Mouse (Mus musculus) liver, embryonic 14.5 days (tissue): ENCODE measurements around the gene 5430403G16Rik. TPM values are rescaled to one million over a fixed set of nuclear protein-coding genes. Genes with fewer than 3 reads are reported as not detected.
A peak's percentile ranks its signal among the peaks of the same experiment; 100 is the strongest.
"Not testable (repeated sequence)": the region's sequence is repeated elsewhere in the genome, so short reads cannot be mapped to it uniquely, and the experiment has no call there.

Experiments
- ATAC-seq: fragments of 200-750 bp; cut with Nextera tagmentation; 2 replicates; pipeline ENCODE4 v1.8.0; 2017; ENCODE audit warnings: moderate number of reproducible peaks, mild to moderate bottlenecking, moderate library complexity; ENCODE audit not compliant: insufficient read depth
- DNase-seq, 3 experiments: peaks; one replicate each; pipeline ENCODE4 v3.0.0-alpha.2; 2012 to 2013; ENCODE audit warnings: low read depth in 3 of 3, low spot score in 3 of 3
- H3K27ac ChIP-seq: fragments of 300-500 bp; sonication (generic); 2 replicates; pipeline ENCODE4 v1.5.1; 2014; ENCODE audit warnings: moderate library complexity, mild to moderate bottlenecking, control low read depth, inconsistent platforms
- H3K27me3 ChIP-seq: fragments of 300-500 bp; sonication (generic); 2 replicates; pipeline ENCODE4 v1.6.1; 2014; ENCODE audit warnings: mild to moderate bottlenecking, low read length, moderate library complexity; ENCODE audit not compliant: control insufficient read depth, insufficient read depth
- H3K36me3 ChIP-seq: fragments of 300-500 bp; sonication (generic); replicated peaks from 2 replicates; pipeline ENCODE4 v1.6.1; 2014; ENCODE audit warnings: low read depth; ENCODE audit not compliant: control insufficient read depth, insufficient read depth
- H3K4me1 ChIP-seq, 2 experiments: fragments of 200-500 bp in 1 of 2; fragments of 300-500 bp in 1 of 2; sonication (generic) in 1 of 2; replicated peaks; 2 replicates each; pipeline ENCODE4 v1.6.1; 2012 to 2014; ENCODE audit warnings: antibody characterized with exemption in 1 of 2, inconsistent platforms in 1 of 2, low read length in 1 of 2; ENCODE audit not compliant: control insufficient read depth in 2 of 2, insufficient read depth in 2 of 2
- H3K4me2 ChIP-seq: fragments of 300-500 bp; sonication (generic); 2 replicates; pipeline ENCODE4 v1.6.1; 2014; ENCODE audit warnings: low read depth, mild to moderate bottlenecking, control low read depth, moderate library complexity
- H3K4me3 ChIP-seq, 2 experiments: fragments of 200-500 bp in 1 of 2; fragments of 300-500 bp in 1 of 2; sonication (generic) in 1 of 2; 2 replicates each; pipeline ENCODE4 v1.5.1; 2012 to 2014; ENCODE audit warnings: low read depth in 2 of 2, low read length in 2 of 2, mild to moderate bottlenecking in 2 of 2, control low read depth in 1 of 2, inconsistent platforms in 1 of 2, moderate library complexity in 1 of 2; ENCODE audit not compliant: insufficient read depth in 1 of 2
- H3K9ac ChIP-seq: fragments of 300-500 bp; sonication (generic); replicated peaks from 2 replicates; pipeline ENCODE4 v1.6.1; 2014; ENCODE audit warnings: mild to moderate bottlenecking, control low read depth, moderate library complexity
- H3K9me3 ChIP-seq: fragments of 300-500 bp; sonication (generic); 2 replicates; pipeline ENCODE4 v1.6.1; 2016; ENCODE audit warnings: low read length, mixed read lengths; ENCODE audit not compliant: control insufficient read depth
- CTCF ChIP-seq: IDR thresholded peaks from 2 replicates; pipeline ENCODE4 v1.5.1; 2016; ENCODE audit warnings: antibody characterized with exemption, low read depth, control low read depth
- EP300 ChIP-seq: IDR thresholded peaks from 2 replicates; pipeline ENCODE4 v1.6.1; 2016; ENCODE audit warnings: antibody characterized with exemption, low read depth
- WGBS: fragments of 180-500 bp; shearing (Covaris S2); extraction: QIAGEN DNeasy Blood & Tissue Kit; methylation state at CpG from one replicate; pipeline ENCODE4 v1.1.7; 2014; ENCODE audit not compliant: insufficient replicate concordance; 5-methylcytosine and 5-hydroxymethylcytosine counted together
- polyA plus RNA-seq, 2 experiments: library from polyadenylated mRNA; depleted of rRNA in 1 of 2; stranded (reverse) in 1 of 2; unstranded in 1 of 2; fragments of >200 nt; fragmentation: Nextera tagmentation in 1 of 2; extraction: Ambion mirVana in 1 of 2; gene quantifications; 2 replicates each; pipeline versions ENCODE4 v1.2.1 to v1.2.3; 2012 to 2014

The 5430403G16Rik gene
- polyA plus RNA-seq (2012; rRNA removed) (0.12 and 0.26 TPM in 2 replicates), polyA plus RNA-seq (2014; fragmentation: Nextera tagmentation; extraction: Ambion mirVana) (0.27 and 0.43 TPM in 2 replicates)

DNA sequence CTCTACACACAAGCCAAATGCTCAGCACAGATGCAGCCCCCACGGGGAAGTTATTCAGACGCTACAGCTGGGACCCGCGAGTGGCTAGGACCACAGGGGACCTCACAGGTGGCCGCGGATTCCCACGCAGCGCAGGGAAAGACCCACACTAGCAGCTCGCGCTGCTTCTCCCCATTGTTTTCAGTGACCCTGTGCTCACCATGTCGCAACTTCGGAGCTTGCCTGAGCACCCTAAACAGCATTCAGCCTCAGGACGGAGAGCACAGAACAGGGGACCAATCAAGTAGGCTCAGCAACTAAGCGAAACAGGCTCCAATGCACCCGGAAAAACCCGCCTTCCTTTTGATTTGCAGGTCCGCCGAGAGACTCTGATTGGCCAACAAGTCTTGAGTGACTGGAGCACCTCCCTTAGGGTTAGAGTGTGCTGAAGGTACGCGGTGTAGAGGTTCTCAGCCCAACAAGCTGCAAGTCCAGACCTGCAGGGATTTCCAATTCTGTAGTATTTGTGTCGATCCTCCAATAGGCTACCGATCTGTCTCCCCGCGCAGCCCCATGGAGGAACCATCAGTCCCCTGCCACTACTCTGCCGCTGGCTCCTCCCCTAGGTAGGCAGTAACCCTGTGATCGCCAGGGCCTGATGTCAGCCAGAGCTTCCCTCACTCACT is at the start of gene 5430403G16Rik:
5430403G16Rik (minus strand) TSS at position 505 of the 665 bp plus-strand sequence.
- ATAC-seq (peak; percentile 97), DNase-seq (peak; percentile 72 to 79 (median 73))
- H3K36me3 ChIP-seq, H3K27me3 ChIP-seq, H3K4me1 ChIP-seq, H3K9me3 ChIP-seq: not testable (repeated sequence)
- Histone ChIP-seq H3K4me2 (peak within 1 kb of the TSS; percentile 73), H3K4me3 (peak within 1 kb of the TSS; percentile 64 to 84), H3K9ac (peak within 1 kb of the TSS; percentile 66), H3K27ac (peak within 1 kb of the TSS; percentile 39; the same call in 1 of the 2 replicates)
- under 1% methylated on average over 24 of the region's 26 CpGs for WGBS

DNA sequence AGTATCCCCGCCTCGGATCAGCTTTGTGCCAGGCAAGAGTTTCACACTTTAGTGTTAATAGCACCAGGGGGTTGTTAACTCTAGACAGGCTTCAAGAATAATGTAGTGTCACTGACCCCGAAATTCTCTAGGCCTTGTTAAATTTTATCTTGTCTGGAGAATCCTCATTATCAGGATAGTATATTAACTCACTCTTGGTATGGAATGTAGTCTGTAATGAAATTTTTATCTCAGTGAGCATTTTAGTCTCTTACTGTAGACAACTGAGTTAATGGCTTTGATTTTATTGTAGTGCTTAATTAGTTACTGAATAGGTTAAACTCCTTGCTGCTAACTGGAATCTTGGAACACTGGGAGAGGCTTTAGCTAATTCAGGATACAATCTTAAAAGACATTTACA is 26.5 kb upstream of the 5430403G16Rik start:
- H3K36me3 ChIP-seq, H3K27me3 ChIP-seq, H3K9me3 ChIP-seq, H3K4me3 ChIP-seq, H3K9ac ChIP-seq, ATAC-seq, H3K27ac ChIP-seq, DNase-seq, H3K4me1 ChIP-seq, H3K4me2 ChIP-seq: not testable (repeated sequence)
- WGBS: 54% methylated on average over 3 of the region's 3 CpGs

DNA sequence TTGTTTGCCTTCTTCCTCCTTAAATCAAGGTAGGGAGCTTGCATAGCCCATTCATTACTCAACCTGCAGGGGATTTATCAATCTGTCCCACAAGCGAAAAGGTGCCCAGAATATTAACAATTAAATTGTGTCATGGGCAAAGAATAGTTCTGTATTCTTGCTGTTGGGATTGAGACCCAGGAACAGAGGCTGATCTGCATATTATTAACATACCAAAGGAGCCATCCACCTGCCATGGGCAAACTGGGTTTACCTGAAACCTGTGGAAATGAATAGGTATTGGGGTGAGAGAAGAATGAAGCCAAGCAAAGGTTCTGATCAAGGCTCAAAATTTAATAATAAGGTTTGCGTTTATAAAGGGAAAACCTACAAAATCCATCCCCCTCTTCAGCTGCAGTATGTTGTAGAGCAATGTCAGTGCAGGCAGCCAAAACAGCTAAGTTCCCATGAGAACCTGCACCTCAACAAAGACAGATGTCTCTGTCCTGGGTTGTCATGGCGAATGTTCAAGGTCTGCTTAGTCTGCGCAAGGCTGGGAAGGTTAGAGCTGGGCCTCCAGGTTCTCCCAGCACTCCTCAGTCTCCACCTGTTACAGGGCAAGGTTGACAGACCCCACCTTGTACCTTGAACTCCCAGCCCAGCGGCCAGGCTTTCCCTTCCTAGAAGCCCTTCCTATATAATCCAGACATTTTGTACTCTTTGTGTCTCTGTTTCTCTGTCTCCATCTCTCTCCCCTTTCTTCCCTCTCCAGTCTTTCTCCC is 544 bp upstream of the 5430403G16Rik start:
- not testable (repeated sequence) for H3K36me3 ChIP-seq, DNase-seq, H3K27ac ChIP-seq, H3K9me3 ChIP-seq, ATAC-seq, H3K9ac ChIP-seq, H3K27me3 ChIP-seq, H3K4me1 ChIP-seq
- Histone ChIP-seq H3K4me2 (peak overlapping the region; percentile 73), H3K4me3 (peak overlapping the region; percentile 64 to 84; a peak in 3 of 4 replicates)
- WGBS: 59% methylated on average over 5 of the region's 5 CpGs

DNA sequence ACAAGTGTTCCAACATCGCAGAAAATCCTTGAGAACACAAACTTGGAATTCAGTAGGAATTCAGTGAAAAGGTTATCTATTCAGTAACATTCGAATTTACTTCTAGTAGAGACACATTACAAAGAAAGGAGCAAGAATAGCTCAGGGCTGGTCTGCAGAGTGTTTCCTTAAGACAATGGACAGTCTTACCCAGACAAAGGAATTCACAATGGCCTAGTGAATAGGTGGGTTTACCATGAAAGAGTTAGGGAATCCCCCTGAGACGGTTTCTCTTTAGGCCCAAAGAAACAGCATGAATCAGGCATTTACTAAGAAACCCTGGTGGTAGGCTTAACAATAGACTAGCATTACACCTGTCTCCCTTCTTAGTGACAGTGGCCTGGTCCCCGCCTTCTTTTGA is 7.9 kb downstream of the 5430403G16Rik start:
- Histone ChIP-seq H3K27me3 (no peaks in the 10 kb centered on the region), H3K4me2 (no peak overlapping the region), H3K4me3 (no peak overlapping the region), H3K9me3 (no peaks in the 10 kb centered on the region), H3K36me3 (no peaks in the 10 kb centered on the region), H3K27ac (no peak overlapping the region), H3K4me1 (no peaks in the 10 kb centered on the region), H3K9ac (no peak overlapping the region)
- no peak for ATAC-seq
- 53% methylated on average over 4 of the region's 4 CpGs for WGBS
- DNase-seq: no peak
- TF ChIP-seq CTCF (no peak), EP300 (no peak)

Other genes starting within 250 kb of the 5430403G16Rik start
- gene Crlf2, start 132.0 kb downstream of the 5430403G16Rik start, polyA plus RNA-seq (2012; rRNA removed): 4.1 and 4.5 TPM in 2 replicates
- gene Crlf2, start 132.0 kb downstream of the 5430403G16Rik start, polyA plus RNA-seq (2014; fragmentation: Nextera tagmentation; extraction: Ambion mirVana): 2.4 and 2.7 TPM in 2 replicates
- gene 4930522L14Rik, start 60.8 kb upstream of the 5430403G16Rik start, polyA plus RNA-seq (2012; rRNA removed): 1.5 and 2.3 TPM in 2 replicates
- gene 4930522L14Rik, start 60.8 kb upstream of the 5430403G16Rik start, polyA plus RNA-seq (2014; fragmentation: Nextera tagmentation; extraction: Ambion mirVana): 4.6 TPM in 2 replicates
- 0.01 and 0.05 TPM in 2 replicates for gene Gm15446, start 232.4 kb upstream of the 5430403G16Rik start, polyA plus RNA-seq (2012; rRNA removed)
- 0.18 and 0.45 TPM in 2 replicates for gene Gm15446, start 232.4 kb upstream of the 5430403G16Rik start, polyA plus RNA-seq (2014; fragmentation: Nextera tagmentation; extraction: Ambion mirVana)